Mouse (Mus musculus) embryo, embryonic 10 days (tissue): ENCODE measurements around the gene Arhgap45.
"Not testable (repeated sequence)": the region's sequence is repeated elsewhere in the genome, so short reads cannot be mapped to it uniquely, and the experiment has no call there.

Experiments used
- DNase-seq: peaks from one replicate; pipeline ENCODE4 v3.0.0-alpha.2; 2015; ENCODE audit warnings: low spot score

The Arhgap45 gene

DNA sequence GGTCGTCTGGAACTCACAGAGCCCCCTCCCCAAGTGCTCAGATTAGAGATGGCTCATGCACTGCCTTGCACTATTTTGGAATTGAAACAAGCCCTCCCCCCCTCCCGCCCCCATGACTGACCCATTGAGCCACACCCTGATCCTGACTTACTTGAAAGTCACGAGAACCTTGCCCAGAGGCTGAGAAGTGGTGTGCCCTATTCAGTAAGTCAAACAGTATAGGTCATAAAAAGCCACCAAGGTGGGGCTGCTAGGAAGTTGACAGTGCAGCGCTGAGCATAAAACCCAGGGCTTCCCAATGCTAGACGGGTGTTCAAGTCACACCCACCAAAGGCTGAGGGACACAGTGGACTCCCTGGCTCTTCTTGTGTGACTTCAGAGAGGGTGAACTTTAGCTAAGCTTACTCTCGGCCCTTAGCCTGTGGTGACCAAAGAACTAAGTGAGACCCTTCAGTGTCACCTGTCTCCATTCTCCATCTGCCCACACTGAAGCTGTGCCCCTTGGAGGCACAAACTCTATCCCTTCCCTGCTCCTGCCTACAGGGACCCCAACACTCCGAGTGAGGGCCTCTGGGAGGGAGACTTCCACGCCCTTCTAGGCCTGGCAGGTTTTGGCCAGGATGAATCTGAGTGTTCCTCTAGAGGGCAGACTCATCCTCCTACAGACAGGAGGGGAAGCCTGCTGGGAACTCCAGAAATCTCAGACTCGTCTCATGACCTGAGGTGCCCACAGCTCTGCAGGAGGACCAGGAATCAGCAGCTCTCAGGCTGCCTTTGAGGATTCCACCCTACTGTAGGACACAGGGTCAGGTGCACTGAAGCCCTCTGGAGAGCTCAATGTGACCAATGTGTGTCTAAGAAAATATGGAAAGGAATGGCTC is 17.3 kb downstream of the Arhgap45 start:
- peak; percentile 65 for DNase-seq

- DNase-seq: no peak
These were observed 18.7 kb downstream of the Arhgap45 start for GRCm38 (mm10) chr10:80035148-80035547.

DNA sequence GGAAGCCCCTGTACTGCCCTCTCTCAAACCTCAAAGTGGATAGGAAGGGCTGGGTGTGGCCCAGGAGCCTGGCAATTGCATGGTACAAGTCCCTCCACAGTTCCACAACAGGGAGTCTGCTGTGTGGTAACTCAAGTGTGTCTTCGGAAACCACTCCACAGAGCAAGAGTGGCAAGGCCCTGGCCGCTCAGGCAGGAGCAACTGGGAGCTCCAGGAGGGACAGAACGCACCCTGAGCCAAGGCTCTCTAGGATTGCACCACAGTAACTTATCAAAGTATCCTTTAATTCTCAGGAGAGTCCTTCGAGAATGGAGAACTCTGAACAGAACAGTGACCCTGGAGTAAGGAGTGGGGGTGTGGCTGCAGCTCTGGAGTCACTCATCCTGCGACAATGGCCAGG is 19.2 kb downstream of the Arhgap45 start:
- no peak for DNase-seq

DNA sequence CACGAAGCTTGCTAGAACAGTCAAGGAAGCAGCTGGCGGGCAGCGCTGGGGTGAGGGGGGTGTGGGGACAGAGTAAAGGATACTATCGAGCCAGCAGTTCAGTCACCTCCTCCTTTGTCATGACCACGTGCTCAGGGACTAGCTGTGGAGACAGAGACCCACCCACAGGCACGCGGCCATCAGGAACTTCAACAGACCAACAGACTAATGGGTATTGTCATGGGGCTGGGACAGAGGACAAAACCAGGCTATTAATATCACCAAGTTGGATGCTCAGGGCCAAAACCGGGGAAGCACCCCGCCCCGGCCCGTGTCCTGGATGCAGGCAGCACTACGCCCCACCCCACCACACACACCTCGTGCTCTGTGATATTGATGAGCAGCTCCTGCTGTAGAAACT is 20.4 kb downstream of the Arhgap45 start:
- DNase-seq: no peak

- peak; percentile 98 for DNase-seq
These were observed 23.1 kb downstream of the Arhgap45 start, which contains the start of gene Polr2e for GRCm38 (mm10) chr10:80039559-80039979. Polr2e (minus strand) TSS chr10:80039795.

DNA sequence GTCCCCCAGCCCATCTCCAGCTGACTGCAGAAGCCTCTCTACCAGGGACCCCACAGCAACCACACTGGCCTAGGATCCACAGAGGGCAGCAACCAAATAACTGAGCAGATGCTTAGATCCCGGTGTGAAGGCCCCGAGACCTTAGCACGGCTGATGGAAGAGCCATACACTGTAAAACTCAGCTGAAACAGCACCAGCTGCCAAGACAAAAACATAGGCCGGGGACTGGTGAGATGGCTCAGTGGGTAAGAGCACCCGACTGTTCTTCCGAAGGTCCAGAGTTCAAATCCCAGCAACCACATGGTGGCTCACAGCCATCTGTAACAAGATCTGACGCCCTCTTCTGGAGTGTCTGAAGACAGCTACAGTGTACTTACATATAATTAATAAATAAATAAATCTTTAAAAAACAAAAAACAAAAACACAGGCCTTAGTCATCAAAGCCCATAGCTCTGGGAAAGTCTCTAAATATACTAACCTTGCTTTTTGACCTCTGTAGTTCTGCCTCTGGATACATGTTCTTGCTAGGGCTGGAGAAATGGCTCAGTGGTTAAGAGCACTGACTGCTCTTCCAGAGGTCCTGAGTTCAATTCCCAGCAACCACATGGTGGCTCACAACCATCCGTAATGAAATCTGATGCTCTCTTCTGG is 25.1 kb downstream of the Arhgap45 start:
- not testable (repeated sequence) for DNase-seq

- DNase-seq: peak; percentile 50
These were observed 27.6 kb downstream of the Arhgap45 start for GRCm38 (mm10) chr10:80044087-80044486.

- DNase-seq: not testable (repeated sequence)
These were observed 28.9 kb downstream of the Arhgap45 start for GRCm38 (mm10) chr10:80045364-80045763.

DNA sequence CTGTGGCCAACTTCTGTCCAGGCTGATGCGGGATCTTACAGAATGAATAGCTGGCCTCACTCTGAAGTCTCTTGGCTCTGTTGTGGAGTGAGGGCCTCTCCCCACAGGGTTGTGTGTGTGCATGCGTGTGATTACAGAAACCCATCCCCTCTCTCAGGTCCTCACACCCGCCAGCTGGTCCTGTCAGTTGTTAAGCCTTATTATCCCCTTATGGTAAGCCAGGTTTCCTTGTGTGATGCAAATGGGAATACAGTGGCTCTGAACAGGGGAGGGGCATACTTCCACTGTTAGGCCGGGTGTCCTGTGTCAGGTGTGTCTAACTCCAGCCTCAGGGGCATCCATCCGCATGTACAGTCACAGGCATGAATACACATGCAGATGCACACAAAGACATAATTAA is 29.3 kb downstream of the Arhgap45 start:
- no peak for DNase-seq

GRCm38 (mm10) chr10:80047041-80047565 is 30.6 kb downstream of the Arhgap45 start, which contains the start of gene Gpx4:
Gpx4 (plus strand) TSS chr10:80047166.
- no peak for DNase-seq

DNA sequence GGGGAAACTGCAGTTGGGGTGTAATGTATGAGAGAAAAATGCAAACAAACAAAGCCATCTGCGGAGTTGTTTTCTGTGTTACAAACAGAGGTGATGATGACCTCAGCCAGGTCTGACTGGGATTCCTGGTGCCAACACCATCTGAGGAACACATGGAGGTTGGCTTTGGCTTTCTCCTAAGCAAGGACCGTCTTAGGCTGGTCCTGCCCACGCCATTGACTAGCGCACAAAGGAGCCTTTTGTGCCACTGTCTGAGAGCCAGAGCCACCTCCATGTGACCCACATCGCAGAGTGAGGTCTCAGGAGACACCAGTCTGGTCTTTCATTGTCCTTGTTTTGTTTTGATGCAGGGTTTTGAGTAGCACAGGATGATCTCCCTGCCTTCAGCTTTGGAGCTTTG is 31.9 kb downstream of the Arhgap45 start:
- DNase-seq: peak; percentile 73

DNA sequence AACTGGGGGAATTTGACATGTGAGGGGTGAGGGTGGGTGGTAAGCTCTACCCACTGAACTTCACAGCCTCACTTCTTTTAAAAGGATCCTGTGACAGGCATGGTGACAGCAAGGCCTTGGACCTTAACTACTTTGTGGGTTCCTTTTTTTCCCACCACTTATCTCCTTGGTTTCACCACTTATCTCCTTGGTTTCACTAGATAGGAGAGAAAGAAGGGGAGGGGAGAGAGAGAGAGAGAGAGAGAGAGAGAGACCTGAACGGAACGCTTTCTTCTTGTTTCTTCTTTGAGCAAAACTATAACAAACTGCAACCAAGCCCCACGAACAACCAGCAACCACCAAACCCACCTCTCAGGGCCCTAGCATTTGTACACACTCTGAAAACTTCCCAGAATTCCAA is 32.4 kb downstream of the Arhgap45 start:
- no peak for DNase-seq

DNA sequence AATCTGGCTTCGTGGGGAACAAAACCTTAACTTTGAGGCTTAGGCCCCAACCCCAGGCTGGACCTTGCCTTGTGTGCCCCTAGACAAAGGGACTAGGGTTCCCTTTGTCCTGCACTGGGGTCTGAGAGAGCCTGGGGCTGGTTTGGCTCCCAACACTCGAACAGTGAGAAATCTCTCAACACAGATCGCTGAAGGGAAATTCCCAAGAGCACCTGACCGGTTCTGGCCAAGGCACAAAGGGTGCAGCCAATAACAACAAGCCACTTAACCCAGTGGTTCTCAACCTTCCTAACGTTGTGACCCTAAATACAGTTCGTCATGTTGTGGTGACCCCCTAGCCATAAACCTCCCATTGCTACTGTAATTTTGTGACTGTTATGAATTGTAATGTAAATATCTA is 33.8 kb downstream of the Arhgap45 start:
- no peak for DNase-seq

DNA sequence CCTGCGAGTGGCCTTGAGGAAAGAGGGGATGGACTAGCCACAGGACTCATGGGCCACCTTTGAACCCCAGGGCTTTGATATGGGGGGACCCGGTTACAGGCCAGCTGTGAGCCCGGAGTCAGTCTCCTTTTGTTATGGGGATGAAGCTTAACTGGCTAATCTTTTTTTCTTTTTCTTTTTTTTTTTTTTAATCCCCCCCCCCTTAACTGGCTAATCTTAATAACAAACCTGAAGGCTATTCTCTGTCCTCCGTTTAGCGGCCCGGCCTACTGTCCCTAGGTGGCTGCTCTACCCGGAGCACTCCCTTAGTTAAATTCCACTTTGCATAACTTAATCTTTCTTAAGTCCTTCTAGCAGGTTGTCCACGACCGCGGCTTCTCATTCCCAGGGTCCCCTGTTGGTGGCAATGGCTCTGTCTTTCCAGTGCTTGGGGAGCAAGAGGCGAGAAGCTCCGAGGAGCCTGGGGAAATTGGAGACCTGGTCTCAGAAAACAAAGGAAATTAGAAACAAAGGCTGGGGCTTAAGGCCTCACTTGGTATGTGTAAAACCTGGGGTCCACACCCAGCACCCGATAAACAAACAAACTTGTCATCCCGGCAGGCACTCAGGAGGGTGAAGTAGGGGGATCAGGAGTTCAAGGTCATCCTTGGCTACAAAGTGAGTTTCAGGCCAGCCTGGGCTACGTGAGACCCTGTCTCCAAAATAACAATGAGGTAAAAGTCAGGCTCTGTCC is 34.6 kb downstream of the Arhgap45 start:
- DNase-seq: no peak

- DNase-seq: peak; percentile 59
These were observed 35.3 kb downstream of the Arhgap45 start for GRCm38 (mm10) chr10:80051618-80052373.

DNA sequence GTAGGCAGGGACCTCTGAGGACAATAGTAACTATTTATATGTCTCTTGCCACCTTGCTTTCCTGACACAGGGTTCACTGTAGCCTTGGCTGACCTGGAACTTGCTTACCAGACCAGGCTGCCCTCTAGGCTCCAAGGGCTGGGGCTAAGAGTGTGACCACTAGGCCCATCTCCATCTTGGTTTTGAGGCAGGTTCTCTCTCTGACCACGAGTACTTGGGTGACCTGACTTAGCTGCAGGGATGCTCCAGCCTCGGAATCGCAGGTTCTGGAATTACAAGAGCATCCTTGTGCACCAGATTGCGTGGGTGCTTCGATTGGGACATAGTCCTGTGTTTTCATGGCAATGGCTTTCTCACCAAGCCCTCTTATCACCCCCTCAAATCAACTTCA is 35.9 kb downstream of the Arhgap45 start:
- DNase-seq: no peak

DNA sequence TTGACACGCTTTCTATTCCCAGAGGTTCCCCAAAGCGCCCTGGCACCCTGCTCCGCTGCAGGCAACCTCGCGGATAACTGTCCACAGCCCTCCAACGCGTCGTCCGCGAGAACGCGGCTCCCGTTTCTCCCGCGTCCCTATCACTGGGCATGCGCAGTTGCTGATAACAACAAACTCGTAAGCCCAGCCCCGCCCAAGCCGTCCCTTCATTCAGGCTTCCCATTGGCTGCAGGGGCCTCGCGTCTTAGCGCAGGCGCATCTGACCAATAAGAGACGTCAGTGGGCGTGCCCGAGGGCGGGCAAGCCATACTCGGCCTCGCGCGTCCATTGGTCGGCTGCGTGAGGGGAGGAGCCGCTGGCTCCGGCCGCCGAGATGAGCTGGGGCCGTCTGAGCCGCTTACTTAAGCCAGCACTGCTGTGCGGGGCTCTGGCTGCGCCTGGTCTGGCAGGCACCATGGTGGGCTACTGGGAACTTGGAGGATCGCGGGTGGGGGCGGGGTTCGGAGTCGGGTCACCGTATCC is 36.9 kb downstream of the Arhgap45 start:
- DNase-seq: peak; percentile 100

DNA sequence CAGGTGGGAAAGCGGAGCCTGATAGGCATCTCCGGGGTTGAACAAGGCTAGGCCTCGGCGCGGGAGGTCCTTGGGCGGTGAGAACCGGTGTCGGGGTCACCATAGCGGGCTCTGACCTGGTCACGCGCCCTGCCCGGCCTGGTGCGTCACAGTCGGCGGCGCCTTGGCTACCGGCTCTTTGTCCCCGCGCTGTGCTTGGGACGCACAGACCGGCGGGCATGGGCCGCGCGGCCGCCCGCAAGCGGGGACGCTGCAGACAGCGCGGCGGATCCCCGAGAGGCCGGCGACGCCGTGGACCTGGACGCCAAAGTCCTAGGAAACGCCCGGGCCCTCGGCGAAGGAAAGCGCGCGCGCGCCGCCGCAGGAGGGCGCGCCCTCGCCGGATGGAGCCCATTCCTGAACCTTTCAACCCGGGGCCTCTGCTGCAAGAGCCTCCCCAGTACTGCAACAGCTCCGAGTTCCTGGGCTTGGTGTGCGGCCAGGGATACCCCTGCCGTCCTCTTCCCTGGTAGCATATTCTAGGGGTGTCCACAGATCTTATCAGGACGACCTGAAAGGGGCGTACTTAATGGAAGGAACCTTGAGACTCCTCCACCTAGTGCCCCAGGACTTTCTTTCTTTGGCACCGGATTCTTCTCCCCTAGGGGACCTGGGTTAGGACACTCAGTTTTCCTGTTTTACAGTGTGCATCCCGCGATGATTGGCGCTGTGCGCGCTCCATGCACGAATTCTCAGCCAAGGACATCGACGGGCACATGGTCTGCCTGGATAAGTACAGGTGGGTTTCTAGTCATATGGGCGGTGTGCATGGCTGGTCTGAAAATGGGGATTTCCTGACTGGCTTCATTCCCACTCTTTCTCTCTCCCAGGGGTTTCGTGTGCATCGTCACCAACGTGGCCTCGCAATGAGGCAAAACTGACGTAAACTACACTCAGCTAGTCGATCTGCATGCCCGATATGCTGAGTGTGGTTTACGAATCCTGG is 37.7 kb downstream of the Arhgap45 start:
- peak; percentile 80 for DNase-seq

GRCm38 (mm10) chr10:80054911-80055310 is 38.5 kb downstream of the Arhgap45 start:
- not testable (repeated sequence) for DNase-seq

DNA sequence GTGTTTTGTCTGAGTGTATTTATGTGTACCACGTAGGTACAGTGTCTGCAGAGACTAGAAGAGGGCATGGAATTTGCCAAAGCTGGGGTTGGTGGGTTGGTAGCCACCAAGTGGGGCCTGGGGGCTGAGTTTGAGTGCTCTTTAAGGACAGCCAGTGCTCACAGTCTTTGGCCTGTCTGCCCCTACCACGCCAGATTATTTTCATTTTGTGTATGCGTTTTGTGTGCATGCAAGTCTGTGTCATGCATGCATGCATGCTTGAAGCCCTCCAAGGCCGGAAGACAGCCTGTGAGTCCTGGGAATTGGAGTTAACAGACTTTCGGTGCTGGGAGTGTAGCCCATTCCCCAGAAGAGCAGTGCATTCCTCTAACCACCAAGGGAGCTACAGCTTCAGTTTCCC is 38.9 kb downstream of the Arhgap45 start:
- no peak for DNase-seq
